Mouse (Mus musculus) adrenal gland, adult (tissue): Measurements from ENCODE around the gene Hpca.
A peak's percentile ranks its signal among the peaks of the same experiment; 100 is the strongest.

Source experiments
- DNase-seq, 2 experiments: peaks; one replicate each; pipeline ENCODE4 v3.0.0; 2022 to 2023; ENCODE audit warnings: low spot score in 1 of 2; ENCODE audit not compliant: inconsistent age in 2 of 2

The Hpca gene

GRCm38 (mm10) chr4:129121569-129122086 lies at the start of gene Hpca:
Gene Hpca, minus strand, starts transcription at chr4:129122036.
- DNase-seq: no peak

- peak in 1 of 2 experiments; percentile 75 for DNase-seq
Measured at GRCm38 (mm10) chr4:129161581-129162255, 39.9 kb upstream of the Hpca start.

GRCm38 (mm10) chr4:129161076-129161475 lies 39.2 kb upstream of the Hpca start:
- DNase-seq: peak; percentile 43 to 77

- peak in 1 of 2 experiments; percentile 75 for DNase-seq
Measured at GRCm38 (mm10) chr4:129158549-129158948, 36.7 kb upstream of the Hpca start.

GRCm38 (mm10) chr4:129157541-129157940 lies 35.7 kb upstream of the Hpca start:
- no peak for DNase-seq

- DNase-seq: no peak
Measured at GRCm38 (mm10) chr4:129151276-129151811, 29.5 kb upstream of the Hpca start.

- no peak for DNase-seq
Measured at GRCm38 (mm10) chr4:129149321-129149720, 27.5 kb upstream of the Hpca start.

- no peak for DNase-seq
Measured at GRCm38 (mm10) chr4:129147552-129148103, 25.8 kb upstream of the Hpca start.

GRCm38 (mm10) chr4:129146392-129146791 lies 24.6 kb upstream of the Hpca start:
- no peak for DNase-seq

- DNase-seq: no peak
Measured at GRCm38 (mm10) chr4:129145943-129146342, 24.1 kb upstream of the Hpca start.

- DNase-seq: no peak
Measured at GRCm38 (mm10) chr4:129145411-129145810, 23.6 kb upstream of the Hpca start.

- no peak for DNase-seq
Measured at GRCm38 (mm10) chr4:129144401-129145367, 22.8 kb upstream of the Hpca start.

- no peak for DNase-seq
Measured at GRCm38 (mm10) chr4:129143509-129143908, 21.7 kb upstream of the Hpca start.

- DNase-seq: no peak
Measured at GRCm38 (mm10) chr4:129142439-129143045, 20.7 kb upstream of the Hpca start.

- DNase-seq: no peak
Measured at GRCm38 (mm10) chr4:129141560-129142438, 20.0 kb upstream of the Hpca start.

- no peak for DNase-seq
Measured at GRCm38 (mm10) chr4:129140808-129141207, 19.0 kb upstream of the Hpca start.

GRCm38 (mm10) chr4:129139642-129140041 lies 17.8 kb upstream of the Hpca start:
- DNase-seq: no peak

GRCm38 (mm10) chr4:129137392-129138321 lies 15.8 kb upstream of the Hpca start:
- no peak for DNase-seq
